Comparison of ENCODE assay signal across 22 mouse cellular contexts in the genomic region with DNA sequence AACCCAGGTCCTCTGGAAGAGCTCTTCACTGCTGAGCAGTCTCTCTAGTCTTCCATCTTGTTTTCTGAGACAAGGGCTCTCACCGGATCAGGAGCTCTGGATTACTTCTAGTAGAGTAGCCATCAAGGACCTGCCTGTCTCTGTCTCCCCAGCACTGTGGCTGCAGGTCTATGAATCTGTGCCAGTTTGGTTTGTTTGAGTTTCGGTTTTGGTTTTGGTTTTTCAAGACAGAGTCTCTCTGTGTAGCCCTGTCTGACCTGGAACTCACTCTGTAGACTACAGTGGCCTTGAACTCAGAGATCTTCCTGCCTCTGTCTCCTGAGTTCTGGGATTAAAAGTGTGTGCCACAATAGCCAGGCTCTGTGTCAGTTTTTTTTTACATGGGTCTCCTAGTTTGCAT. TPM values are rescaled to one million over a fixed set of nuclear protein-coding genes. Genes with fewer than 3 reads are reported as not detected.
DNase-seq lines count a peak whose midpoint lies in the region; ATAC-seq and TF ChIP-seq lines count a peak whose summit lies in the region.
"Had no signal": no experiment of that assay in that cellular context is flagged by ENCODE, and none has a peak within 500 bp of the region (broad histone marks: within the 10 kb centered on the region; RNA-seq: fewer than 3 reads in every experiment).

No protein-coding gene starts in this region.

- TF ChIP-seq CTCF in forebrain, postnatal 0 days (IDR thresholded peaks at IDR 0.05; ENCODE audit: low read depth): no peak

- no peak overlapping the region for H3K9ac ChIP-seq in forebrain, postnatal 0 days
- H3K9ac ChIP-seq: embryonic facial prominence, embryonic 15.5 days; heart, embryonic 12.5 days; hindbrain, embryonic 13.5 days; limb, embryonic 12.5 days; liver, embryonic 15.5 days had no signal

- H3K4me1 ChIP-seq in brown adipose tissue, adult 24 weeks (ENCODE audit: control insufficient read depth, insufficient read depth, insufficient read length, low read length): peaks cover 14% of the 10 kb centered on the region
- H3K4me1 ChIP-seq in forebrain, postnatal 0 days (ENCODE audit: insufficient read depth): peaks cover 4% of the 10 kb centered on the region; the same call in 1 of the 2 replicates

- no peaks in the 10 kb centered on the region for H3K27me3 ChIP-seq in forebrain, postnatal 0 days (ENCODE audit: insufficient read depth, low read length)
- H3K27me3 ChIP-seq: embryonic facial prominence, embryonic 15.5 days had no signal

- no peak overlapping the region for H3K4me2 ChIP-seq in forebrain, postnatal 0 days (ENCODE audit: low read depth)
- H3K4me2 ChIP-seq: embryonic facial prominence, embryonic 15.5 days; heart, embryonic 12.5 days; hindbrain, embryonic 13.5 days; limb, embryonic 12.5 days; liver, embryonic 15.5 days; midbrain, embryonic 11.5 days had no signal

- H3K36me3 ChIP-seq in forebrain, postnatal 0 days (ENCODE audit: insufficient read depth): no peaks in the 10 kb centered on the region
- H3K36me3 ChIP-seq: embryonic facial prominence, embryonic 15.5 days; heart, embryonic 12.5 days; hindbrain, embryonic 13.5 days; limb, embryonic 12.5 days; liver, embryonic 15.5 days had no signal

- WGBS in forebrain, postnatal 0 days: 86% methylated on average over 2 of the region's 2 CpGs

- DNase-seq in A20 (ENCODE audit: low read depth, low spot score): peak; percentile 41
- peak; percentile 20 to 22 for DNase-seq in B cell, adult 2 months
- peak; percentile 67 for DNase-seq in naive thymus-derived CD4-positive, alpha-beta T cell, adult 2 months (ENCODE audit: low read depth)
- DNase-seq in adrenal gland, postnatal 25 days: no peak
- DNase-seq in forebrain, postnatal 0 days: no peak
- DNase-seq in embryo, embryonic 10.5 days (ENCODE audit: low spot score): no peak
- DNase-seq: adrenal gland, adult 2 months; cerebellum, adult 11 months; cerebellum, postnatal 25 days; gastrocnemius, postnatal 25 days; heart, postnatal 14 days; kidney, adult 18-20 months; thymus, adult 2 months had no signal

- H3K4me3 ChIP-seq in brown adipose tissue, adult 24 weeks (ENCODE audit: insufficient read depth, low read depth, low read length): no peak overlapping the region
- H3K4me3 ChIP-seq in forebrain, postnatal 0 days (ENCODE audit: low read depth, low read length): no peak overlapping the region
- H3K4me3 ChIP-seq: embryonic facial prominence, embryonic 15.5 days; heart, embryonic 12.5 days; hindbrain, embryonic 13.5 days; limb, embryonic 12.5 days; liver, embryonic 15.5 days had no signal

- no peaks in the 10 kb centered on the region for H3K9me3 ChIP-seq in forebrain, postnatal 0 days (ENCODE audit: low read length)
- H3K9me3 ChIP-seq: embryonic facial prominence, embryonic 15.5 days; heart, embryonic 12.5 days; hindbrain, embryonic 13.5 days; limb, embryonic 12.5 days; liver, embryonic 15.5 days had no signal

- 0 out of 2 replicates have a peak overlapping the region, but pooled peaks have one; percentile 19 for H3K27ac ChIP-seq in brown adipose tissue, adult 24 weeks (replicated peaks; ENCODE audit: low read depth, low read length)
- no peak overlapping the region for H3K27ac ChIP-seq in forebrain, postnatal 0 days (ENCODE audit: low read depth, low read length)
- H3K27ac ChIP-seq: embryonic facial prominence, embryonic 15.5 days; hindbrain, embryonic 13.5 days; kidney, postnatal 0 days; limb, embryonic 12.5 days; liver, embryonic 15.5 days had no signal

- ATAC-seq in forebrain, postnatal 0 days: no peak
- ATAC-seq: lung, postnatal 0 days had no signal

RNA-seq across cellular contexts. Expression of a gene that starts 3.9 kb away (rescaled TPM):
- polyA plus RNA-seq in brown adipose tissue, adult 24 weeks (2012; ENCODE audit: insufficient read depth, insufficient read length, missing spikeins): 4.5 and 5.9 TPM in 2 replicates
- total RNA-seq in adrenal gland, postnatal 25 days (2021): 16.3 and 18.1 TPM in 2 replicates
- 47.1 and 53.8 TPM in 2 replicates for total RNA-seq in forebrain, postnatal 0 days (2014; rRNA removed)
- polyA plus RNA-seq in forebrain, postnatal 0 days (2015; fragmentation: Nextera tagmentation; extraction: Ambion mirVana): 31.7 and 37.6 TPM in 2 replicates

RNA-seq across cellular contexts. Expression of a gene that starts 55.0 kb away (rescaled TPM):
- 2,071 and 2,182 TPM in 2 replicates for polyA plus RNA-seq in brown adipose tissue, adult 24 weeks (2012; ENCODE audit: insufficient read depth, insufficient read length, missing spikeins)
- 333 and 344 TPM in 2 replicates for total RNA-seq in adrenal gland, postnatal 25 days (2021)
- total RNA-seq in forebrain, postnatal 0 days (2014; rRNA removed): 313 and 545 TPM in 2 replicates
- 765 and 965 TPM in 2 replicates for polyA plus RNA-seq in forebrain, postnatal 0 days (2015; fragmentation: Nextera tagmentation; extraction: Ambion mirVana)

RNA-seq across cellular contexts. Expression of a gene that starts 59.6 kb away (rescaled TPM):
- polyA plus RNA-seq in brown adipose tissue, adult 24 weeks (2012; ENCODE audit: insufficient read depth, insufficient read length, missing spikeins): not detected in 2 replicates
- not detected in 2 replicates for total RNA-seq in adrenal gland, postnatal 25 days (2021)
- 0.29 and 0.54 TPM in 2 replicates for total RNA-seq in forebrain, postnatal 0 days (2014; rRNA removed)
- polyA plus RNA-seq in forebrain, postnatal 0 days (2015; fragmentation: Nextera tagmentation; extraction: Ambion mirVana): 0.23 and 0.35 TPM in 2 replicates
- polyA plus RNA-seq: adrenal gland, adult 2 months had no signal

Comparison
In these comparisons a context has a peak if more than half of its experiments do, and no peak if none do; other contexts are left out.
1. DNase-seq: peak in A20 (single experiment), B cell, adult 2 months (2 of 2) and naive thymus-derived CD4-positive, alpha-beta T cell, adult 2 months (single experiment); none in adrenal gland, postnatal 25 days (single experiment), forebrain, postnatal 0 days (single experiment) and embryo, embryonic 10.5 days (single experiment).